Mouse (Mus musculus) embryonic facial prominence, embryonic 13.5 days (tissue): ENCODE results near the gene Olfr209. TPM values are rescaled to one million over a fixed set of nuclear protein-coding genes. Genes with fewer than 3 reads are reported as not detected.
"Not testable (repeated sequence)": the region's sequence is repeated elsewhere in the genome, so short reads cannot be mapped to it uniquely, and the experiment has no call there.

ENCODE experiments used
- ATAC-seq: fragments of 200-750 bp; cut with Nextera tagmentation; 2 replicates; pipeline ENCODE4 v1.8.0; 2017; ENCODE audit warnings: low read depth; ENCODE audit not compliant: insufficient number of reproducible peaks, insufficient read depth, low FRiP score, low TSS enrichment
- H3K27ac ChIP-seq: fragments of 300-500 bp; sonication (generic); 2 replicates; pipeline ENCODE4 v1.5.1; 2015; ENCODE audit warnings: moderate library complexity, mild to moderate bottlenecking, inconsistent platforms
- H3K27me3 ChIP-seq: fragments of 300-500 bp; sonication (generic); 2 replicates; pipeline ENCODE4 v1.6.1; 2015; ENCODE audit warnings: mild to moderate bottlenecking, inconsistent platforms
- H3K36me3 ChIP-seq: fragments of 300-500 bp; sonication (generic); 2 replicates; pipeline ENCODE4 v1.6.1; 2015; ENCODE audit warnings: mild to moderate bottlenecking, inconsistent platforms
- H3K4me1 ChIP-seq: fragments of 300-500 bp; sonication (generic); 2 replicates; pipeline ENCODE4 v1.6.1; 2015; ENCODE audit warnings: inconsistent platforms
- H3K4me2 ChIP-seq: fragments of 300-500 bp; sonication (generic); 2 replicates; pipeline ENCODE4 v1.6.1; 2015; ENCODE audit warnings: moderate library complexity, mild to moderate bottlenecking, inconsistent platforms
- H3K4me3 ChIP-seq: fragments of 300-500 bp; sonication (generic); 2 replicates; pipeline ENCODE4 v1.5.1; 2015; ENCODE audit warnings: mild to moderate bottlenecking, inconsistent platforms
- H3K9ac ChIP-seq: fragments of 300-500 bp; sonication (generic); 2 replicates; pipeline ENCODE4 v1.6.1; 2015; ENCODE audit warnings: mild to moderate bottlenecking, inconsistent platforms
- H3K9me3 ChIP-seq: fragments of 300-500 bp; sonication (generic); 2 replicates; pipeline ENCODE4 v1.6.1; 2016; ENCODE audit warnings: inconsistent platforms
- whole genome bisulfite sequencing: fragments of 180-500 bp; shearing (Covaris S2); methylation state at CpG from one replicate; pipeline ENCODE4 v1.1.7; 2015; ENCODE audit warnings: mixed read lengths; 5-methylcytosine and 5-hydroxymethylcytosine counted together
- polyA plus RNA-seq: library from polyadenylated mRNA; unstranded; fragments of >200 nt; fragmentation: Nextera tagmentation; extraction: Ambion mirVana; gene quantifications from 2 replicates; pipeline ENCODE4 v1.2.1, GENCODE M21; 2015

Olfr209 gene
- polyA plus RNA-seq, 1 experiment from 2014 or later, result not detected

- ATAC-seq, result not testable (repeated sequence)
- WGBS, result 65% methylated on average over 1 of the region's 1 CpGs
These were observed 40.5 kb downstream of the Olfr209 start for GRCm38 (mm10) chr16:59323262-59323661.

GRCm38 (mm10) chr16:59318148-59318547, 45.6 kb downstream of the Olfr209 start, which contains the start of gene Olfr204:
Gene Olfr204, minus strand, starts transcription at chr16:59318248.
- Histone ChIP-seq H3K4me3 (no peak within 1 kb of the TSS), H3K27me3 (no peaks in the 10 kb centered on the region), H3K27ac (no peak within 1 kb of the TSS), H3K36me3 (no peaks in the 10 kb centered on the region), H3K9ac (no peak within 1 kb of the TSS), H3K9me3 (no peaks in the 10 kb centered on the region), H3K4me1 (no peaks in the 10 kb centered on the region), H3K4me2 (no peak within 1 kb of the TSS)
- no peak for ATAC-seq

More at GRCm38 (mm10) chr16:59323262-59323661, 40.5 kb downstream of the Olfr209 start:
- H3K4me1 ChIP-seq, H3K9me3 ChIP-seq, H3K9ac ChIP-seq, H3K27ac ChIP-seq, H3K4me3 ChIP-seq, H3K36me3 ChIP-seq, H3K4me2 ChIP-seq, H3K27me3 ChIP-seq: not testable (repeated sequence)

Other genes with a start within 250 kb of the Olfr209 start
- gene Olfr194, start 242.9 kb downstream of the Olfr209 start, polyA plus RNA-seq, result not detected in 2 replicates
- not detected in 2 replicates for gene Olfr195, start 216.9 kb downstream of the Olfr209 start, polyA plus RNA-seq
- gene Olfr196, start 193.5 kb downstream of the Olfr209 start, polyA plus RNA-seq, result not detected in 2 replicates
- gene Olfr198, start 160.5 kb downstream of the Olfr209 start, polyA plus RNA-seq, result not detected in 2 replicates
- gene Olfr199, start 144.2 kb downstream of the Olfr209 start, polyA plus RNA-seq, result not detected in 2 replicates
- not detected in 2 replicates for gene Olfr201, start 91.4 kb downstream of the Olfr209 start, polyA plus RNA-seq
- gene Olfr202, start 77.2 kb downstream of the Olfr209 start, polyA plus RNA-seq, result 0.39 TPM in 1 of 2 replicates, not detected in the other
- gene Olfr203, start 65.1 kb downstream of the Olfr209 start, polyA plus RNA-seq, result not detected in 2 replicates
- not detected in 2 replicates for gene Olfr204, start 45.7 kb downstream of the Olfr209 start, polyA plus RNA-seq
- not detected in 2 replicates for gene Olfr205, start 32.9 kb downstream of the Olfr209 start, polyA plus RNA-seq
- not detected in 2 replicates for gene Olfr206, start 14.7 kb downstream of the Olfr209 start, polyA plus RNA-seq
- 0.04 and 0.14 TPM in 2 replicates for gene Gabrr3, start 43.3 kb upstream of the Olfr209 start, polyA plus RNA-seq
- gene Riox2, start 107.8 kb upstream of the Olfr209 start, polyA plus RNA-seq, result 35.5 and 35.6 TPM in 2 replicates
- 9.8 and 10.7 TPM in 2 replicates for gene Crybg3, start 237.0 kb upstream of the Olfr209 start, polyA plus RNA-seq